Mouse (Mus musculus) cerebellum, postnatal 25 days (tissue): ENCODE data around the gene Ecd.
"Not testable (repeated sequence)": the region's sequence is repeated elsewhere in the genome, so short reads cannot be mapped to it uniquely, and the experiment has no call there.

Experiments
- DNase-seq, 2 experiments: peaks; one replicate each; pipeline ENCODE4 v3.0.0; 2021; ENCODE audit warnings: mixed read lengths in 2 of 2

Gene Ecd

GRCm38 (mm10) chr14:20319420-20319819, 28.5 kb downstream of the Ecd start:
- DNase-seq: peak; percentile 26 to 56

DNA sequence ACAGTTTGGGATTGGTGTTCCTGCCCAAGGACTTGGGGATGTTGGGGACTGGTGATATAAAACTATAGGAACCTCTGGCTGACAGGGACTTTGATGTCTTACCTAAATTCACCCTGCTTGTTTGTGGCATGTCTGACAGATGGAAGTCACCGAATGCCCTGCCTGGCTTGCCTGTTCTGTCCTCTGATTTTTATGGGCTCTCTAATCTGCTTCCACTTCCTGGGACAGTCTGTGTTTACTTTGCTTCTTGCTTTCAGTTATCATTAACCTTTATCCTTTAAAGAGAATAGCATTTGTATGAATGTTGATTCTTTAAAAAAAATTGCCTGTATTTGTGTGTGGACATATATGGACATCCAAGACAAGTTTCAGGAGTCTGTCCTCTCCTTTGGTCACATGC, 32.8 kb downstream of the Ecd start:
- no peak for DNase-seq

DNA sequence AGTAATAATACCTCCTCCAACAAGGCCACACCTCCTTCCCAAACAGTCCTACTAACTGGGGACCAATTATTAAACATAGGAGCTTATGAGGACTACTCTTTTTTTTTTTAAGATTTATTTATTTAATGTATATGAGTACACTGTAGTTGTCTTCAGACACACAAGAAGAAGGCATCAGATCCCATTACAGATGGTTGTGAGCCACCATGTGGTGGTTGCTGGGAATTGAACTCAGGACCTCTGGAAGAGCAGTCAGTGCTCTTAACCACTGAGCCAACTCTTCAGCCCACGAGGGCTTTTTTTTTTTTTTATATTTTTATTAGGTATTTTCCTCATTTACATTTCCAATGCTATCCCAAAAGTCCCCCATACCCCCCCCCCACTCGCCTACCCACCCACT, 42.8 kb downstream of the Ecd start:
- not testable (repeated sequence) for DNase-seq

DNA sequence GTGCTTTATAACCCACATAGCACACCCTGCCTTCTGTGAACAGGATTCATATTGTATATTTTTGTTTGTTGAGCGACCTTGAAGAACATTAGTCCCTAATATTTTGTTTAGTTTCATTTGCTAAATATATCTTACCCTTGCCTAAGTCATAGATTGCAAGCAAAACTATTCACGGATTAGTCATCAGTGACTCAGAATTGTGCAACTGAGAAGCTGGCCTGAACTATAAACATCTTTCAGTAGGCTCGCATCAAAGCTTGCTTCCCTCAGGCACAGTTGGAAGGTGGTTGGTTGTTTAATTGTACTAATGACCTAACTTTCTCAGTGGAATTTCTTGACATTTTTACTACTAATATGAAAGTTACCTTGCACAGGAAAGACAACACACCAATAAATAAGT, 49.8 kb downstream of the Ecd start:
- DNase-seq: no peak

DNA sequence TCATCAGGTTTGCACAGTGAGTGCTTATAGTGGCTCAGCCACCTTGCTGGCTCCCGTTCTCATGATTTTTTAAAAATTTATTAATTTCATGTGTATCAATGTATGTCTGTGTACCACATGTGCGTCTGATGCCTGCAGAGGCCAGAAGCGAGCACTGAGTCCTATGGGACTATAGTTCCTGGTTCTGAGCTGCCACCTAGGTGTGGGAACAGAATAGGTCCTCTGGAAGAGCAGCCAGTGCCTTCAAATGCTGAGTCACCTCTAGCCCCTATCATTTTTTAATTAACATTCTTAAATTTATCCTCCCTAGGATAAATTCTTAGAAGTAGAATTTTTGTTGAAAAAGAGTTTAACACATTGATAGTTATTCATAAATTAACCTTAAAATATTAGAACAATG, 50.3 kb downstream of the Ecd start:
- DNase-seq: no peak

DNA sequence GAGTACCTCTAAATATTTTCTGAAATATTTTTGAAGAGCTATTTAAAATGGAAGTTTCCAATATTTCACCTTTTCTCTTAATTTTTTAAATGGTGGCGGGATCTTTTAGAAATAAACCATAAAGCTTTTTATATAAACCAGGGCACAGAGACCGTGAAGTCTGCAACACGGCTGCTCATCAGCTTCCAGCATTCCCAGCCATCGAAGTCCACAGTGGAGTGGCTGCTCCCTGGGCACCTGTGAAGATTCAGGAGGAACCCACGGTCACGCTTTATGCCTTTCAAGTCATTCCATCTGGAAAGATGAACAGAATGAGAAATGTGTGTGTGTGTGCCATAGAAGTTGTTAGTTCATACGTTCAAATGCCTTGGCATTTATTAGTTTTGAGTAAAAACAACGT, 53.0 kb downstream of the Ecd start:
- DNase-seq: peak in 1 of 2 experiments; percentile 17

GRCm38 (mm10) chr14:20294117-20294892, 53.6 kb downstream of the Ecd start, which contains the start of gene Nudt13:
Nudt13 (plus strand) TSS chr14:20294697.
- DNase-seq: peak; percentile 75 to 84

DNA sequence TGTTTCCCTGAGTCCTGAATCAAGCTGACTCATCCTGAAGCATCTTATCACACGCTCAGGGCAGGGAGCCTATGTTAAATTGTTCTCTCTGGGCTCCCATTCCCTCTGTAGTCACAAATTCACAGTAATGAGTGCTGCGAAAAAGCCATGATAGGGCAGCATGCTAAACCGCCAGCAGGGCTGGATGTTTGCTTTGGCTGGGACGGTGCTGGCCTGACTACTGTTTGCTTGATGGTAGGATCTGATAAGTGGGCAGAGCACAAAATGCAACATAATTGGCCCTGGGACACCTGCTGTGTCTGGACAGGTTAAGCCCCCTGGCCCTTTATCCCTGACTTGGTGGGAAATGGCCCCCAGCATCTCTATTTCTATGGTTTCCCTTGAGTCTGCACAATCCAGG, 56.5 kb downstream of the Ecd start:
- no peak for DNase-seq
